Mouse (Mus musculus) retina, embryonic 14.5 days (tissue): Measurements from ENCODE around the gene Fem1b.
A peak's percentile ranks its signal among the peaks of the same experiment; 100 is the strongest.
"Not testable (repeated sequence)": the region's sequence is repeated elsewhere in the genome, so short reads cannot be mapped to it uniquely, and the experiment has no call there.

Source experiments
- DNase-seq: peaks from one replicate; pipeline ENCODE4 v3.0.0-alpha.2; 2015; ENCODE audit warnings: low spot score

The Fem1b gene

GRCm38 (mm10) chr9:62811516-62812121 is at the start of gene Fem1b:
Gene Fem1b, minus strand, starts transcription at chr9:62811934.
- DNase-seq = peak; percentile 97

- peak; percentile 15 for DNase-seq
Measured at GRCm38 (mm10) chr9:62860866-62861265, 49.1 kb upstream of the Fem1b start.

GRCm38 (mm10) chr9:62860102-62860501 is 48.4 kb upstream of the Fem1b start:
- DNase-seq = not testable (repeated sequence)

GRCm38 (mm10) chr9:62858266-62859019 is 46.7 kb upstream of the Fem1b start:
- peak; percentile 17 for DNase-seq

GRCm38 (mm10) chr9:62857719-62858261 is 46.1 kb upstream of the Fem1b start, which contains the start of gene Calml4:
Gene Calml4, plus strand, starts transcription at chr9:62858080.
- peak; percentile 18 for DNase-seq

GRCm38 (mm10) chr9:62857216-62857615 is 45.5 kb upstream of the Fem1b start:
- DNase-seq = no peak

- DNase-seq = no peak
Measured at GRCm38 (mm10) chr9:62854483-62854882, 42.7 kb upstream of the Fem1b start.

GRCm38 (mm10) chr9:62851571-62851970 is 39.8 kb upstream of the Fem1b start:
- no peak for DNase-seq

GRCm38 (mm10) chr9:62848641-62849040 is 36.9 kb upstream of the Fem1b start:
- DNase-seq = no peak

- peak; percentile 95 for DNase-seq
Measured at GRCm38 (mm10) chr9:62847694-62848093, 36.0 kb upstream of the Fem1b start.

GRCm38 (mm10) chr9:62844461-62844860 is 32.7 kb upstream of the Fem1b start:
- DNase-seq = no peak

GRCm38 (mm10) chr9:62843356-62844024 is 31.8 kb upstream of the Fem1b start:
- no peak for DNase-seq

- peak; percentile 57 for DNase-seq
Measured at GRCm38 (mm10) chr9:62839172-62839770, 27.5 kb upstream of the Fem1b start.

GRCm38 (mm10) chr9:62838506-62839171 is 26.9 kb upstream of the Fem1b start, which contains the start of gene Cln6:
Gene Cln6, plus strand, starts transcription at chr9:62838785.
- DNase-seq = peak; percentile 81

GRCm38 (mm10) chr9:62838146-62838505 is 26.4 kb upstream of the Fem1b start:
- DNase-seq = no peak

- DNase-seq = no peak
Measured at GRCm38 (mm10) chr9:62837611-62838010, 25.9 kb upstream of the Fem1b start.

GRCm38 (mm10) chr9:62835705-62836446 is 24.1 kb upstream of the Fem1b start:
- DNase-seq = peak; percentile 62

GRCm38 (mm10) chr9:62834906-62835305 is 23.2 kb upstream of the Fem1b start:
- no peak for DNase-seq

GRCm38 (mm10) chr9:62829877-62830276 is 18.1 kb upstream of the Fem1b start:
- no peak for DNase-seq

GRCm38 (mm10) chr9:62828662-62829086 is 16.9 kb upstream of the Fem1b start:
- DNase-seq = peak; percentile 99
